Mouse (Mus musculus) liver, embryonic 14.5 days (tissue): ENCODE results near the gene Mical2.

Source experiments
- CTCF ChIP-seq: IDR thresholded peaks from 2 replicates; pipeline ENCODE4 v1.5.1; 2016; ENCODE audit warnings: antibody characterized with exemption, low read depth, control low read depth
- EP300 ChIP-seq: IDR thresholded peaks from 2 replicates; pipeline ENCODE4 v1.6.1; 2016; ENCODE audit warnings: antibody characterized with exemption, low read depth

DNA sequence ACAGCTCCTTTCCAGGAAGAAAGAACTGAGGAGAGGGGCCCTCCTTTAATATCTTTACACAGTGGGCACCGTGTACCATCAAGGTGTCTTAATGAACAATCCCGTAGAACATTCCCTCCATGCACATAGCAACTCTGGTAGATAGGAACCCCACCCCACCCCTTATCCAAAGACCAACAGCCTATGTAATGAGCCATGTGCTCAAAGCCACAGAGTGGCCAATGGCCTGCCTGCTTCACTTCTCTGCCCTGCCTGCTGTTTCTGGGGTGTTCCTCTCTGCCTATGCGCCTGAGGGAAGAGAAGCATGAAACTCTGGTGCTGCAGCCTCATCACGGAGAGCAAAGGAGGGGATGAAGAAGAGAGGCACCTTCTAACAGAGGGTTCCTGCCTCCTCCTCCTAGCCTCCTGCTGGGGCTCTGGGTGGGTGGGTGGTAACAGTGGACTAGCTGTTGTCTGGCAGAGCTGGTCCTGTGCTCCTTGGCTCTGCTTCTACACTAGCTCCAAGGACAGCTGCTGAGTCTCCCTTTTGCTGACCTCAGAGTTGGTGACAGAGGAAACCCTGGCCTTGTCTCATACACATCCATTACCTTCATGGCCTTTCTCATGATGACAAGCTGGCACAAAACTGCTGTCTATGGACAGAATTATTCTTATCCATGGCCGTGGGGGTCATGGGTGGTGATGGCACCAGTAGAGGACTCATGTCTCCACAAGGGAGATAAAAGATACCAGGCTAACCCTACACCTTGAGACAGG, 62.9 kb downstream of the Mical2 start:
- no peak for TF ChIP-seq CTCF
- TF ChIP-seq EP300 = no peak
